Mouse (Mus musculus) lung, adult 2 months (tissue): ENCODE results near the gene Khdrbs2.

ENCODE experiments used
- CTCF ChIP-seq: fragments of 200-500 bp; IDR thresholded peaks from 2 replicates; pipeline ENCODE4 v1.5.1; 2011; ENCODE audit warnings: mild to moderate bottlenecking, low read length, control low read depth; ENCODE audit not compliant: insufficient read depth
- POLR2A ChIP-seq: fragments of 200-500 bp; IDR thresholded peaks from 2 replicates; pipeline ENCODE4 v1.6.1; 2011; ENCODE audit warnings: low read depth, mild to moderate bottlenecking, control low read depth, low read length, borderline replicate concordance; ENCODE audit errors: extremely low read depth

DNA sequence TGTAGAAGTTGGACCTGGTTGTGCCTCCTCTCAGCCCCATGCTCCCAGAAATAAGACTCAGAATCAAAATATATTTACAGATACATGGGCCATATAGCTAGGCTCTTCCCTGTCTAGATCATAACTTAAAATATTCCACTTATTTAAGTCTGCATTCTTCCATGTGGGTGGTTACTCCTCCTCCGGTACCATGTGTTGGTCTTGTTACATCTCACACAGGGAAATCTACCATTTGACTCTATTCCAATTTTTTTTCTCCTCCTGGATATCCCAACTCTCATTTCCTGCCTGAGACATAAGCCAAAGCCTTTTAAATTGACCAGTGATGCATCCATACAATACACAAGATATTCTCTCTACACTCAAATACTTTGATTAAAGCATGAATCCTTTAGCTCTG lies 122.2 kb downstream of the Khdrbs2 start:
- TF ChIP-seq CTCF (no peak), POLR2A (no peak)
